Comparison of ENCODE assay signal across 8 mouse cellular contexts in genomic region chr4:136793320-136793719, GRCm38 (mm10). TPM values are rescaled to one million over a fixed set of nuclear protein-coding genes. Genes with fewer than 3 reads are reported as not detected.
DNase-seq lines count a peak whose midpoint lies in the region; ATAC-seq lines count a peak whose summit lies in the region.

No protein-coding gene starts in this region.

- no peak overlapping the region for H3K9ac ChIP-seq in midbrain, embryonic 11.5 days (ENCODE audit: low read length)
- no peak overlapping the region for H3K9ac ChIP-seq in hindbrain, embryonic 14.5 days

- ATAC-seq in midbrain, embryonic 11.5 days (ENCODE audit: low FRiP score): no peak
- ATAC-seq in hindbrain, embryonic 14.5 days (ENCODE audit: low FRiP score): peak; percentile 41; the same call in 1 of the 2 replicates

- H3K27me3 ChIP-seq in midbrain, embryonic 10.5 days (ENCODE audit: low read depth, poor library complexity, severe bottlenecking): no peaks in the 10 kb centered on the region
- no peaks in the 10 kb centered on the region for H3K27me3 ChIP-seq in midbrain, embryonic 11.5 days (ENCODE audit: control insufficient read depth, insufficient read depth, low read length)
- H3K27me3 ChIP-seq in hindbrain, embryonic 14.5 days (ENCODE audit: control insufficient read depth, insufficient read depth, low read length): no peaks in the 10 kb centered on the region

- H3K36me3 ChIP-seq in midbrain, embryonic 10.5 days: peaks cover 88% of the 10 kb centered on the region
- H3K36me3 ChIP-seq in midbrain, embryonic 11.5 days (ENCODE audit: control insufficient read depth, insufficient read depth, low read length): no peaks in the 10 kb centered on the region
- no peaks in the 10 kb centered on the region for H3K36me3 ChIP-seq in hindbrain, embryonic 14.5 days (replicated peaks; ENCODE audit: control insufficient read depth, insufficient read depth)

- H3K4me3 ChIP-seq in midbrain, embryonic 10.5 days: no peak overlapping the region
- H3K4me3 ChIP-seq in midbrain, embryonic 11.5 days (ENCODE audit: low read depth, low read length): no peak overlapping the region
- no peak overlapping the region for H3K4me3 ChIP-seq in hindbrain, embryonic 14.5 days (replicated peaks; ENCODE audit: low read length)

- no peaks in the 10 kb centered on the region for H3K9me3 ChIP-seq in midbrain, embryonic 10.5 days (replicated peaks)
- no peaks in the 10 kb centered on the region for H3K9me3 ChIP-seq in midbrain, embryonic 11.5 days (ENCODE audit: control insufficient read depth, low read length)
- H3K9me3 ChIP-seq in hindbrain, embryonic 14.5 days (ENCODE audit: control insufficient read depth, low read length): no peaks in the 10 kb centered on the region

- H3K4me2 ChIP-seq in midbrain, embryonic 11.5 days: no peak overlapping the region
- no peak overlapping the region for H3K4me2 ChIP-seq in hindbrain, embryonic 14.5 days (replicated peaks)

- DNase-seq in midbrain, embryonic 10.5 days (ENCODE audit: low spot score): no peak
- no peak for DNase-seq in midbrain, embryonic 11.5 days (ENCODE audit: low spot score, missing footprints)
- DNase-seq in hindbrain, embryonic 14.5 days (ENCODE audit: low spot score): no peak
- peak; percentile 70 to 81 for DNase-seq in left cerebral cortex, postnatal 10 days (ENCODE audit: extremely low spot score in 1 of 2, low spot score in 2 of 2)
- peak; percentile 75 for DNase-seq in right cerebral cortex, postnatal 4 days
- no peak for DNase-seq in embryo, embryonic 11 days
- DNase-seq in heart, postnatal 14 days: no peak
- no peak for DNase-seq in gastrocnemius, postnatal 4 days (ENCODE audit: low spot score in 2 of 2)

- peaks cover 80% of the 10 kb centered on the region for H3K4me1 ChIP-seq in midbrain, embryonic 10.5 days
- peaks cover 15% of the 10 kb centered on the region for H3K4me1 ChIP-seq in midbrain, embryonic 11.5 days (ENCODE audit: control insufficient read depth, insufficient read depth, low read length)
- H3K4me1 ChIP-seq in hindbrain, embryonic 14.5 days (replicated peaks; ENCODE audit: control insufficient read depth, insufficient read depth, low read length): peaks cover 11% of the 10 kb centered on the region; the same call in 1 of the 2 replicates

- intact Hi-C loops in left cerebral cortex, postnatal 10 days (cut with DNase I): no loop called here
- intact Hi-C loops in heart, postnatal 14 days (cut with DNase I): no loop called here

- peak overlapping the region; percentile 52; the same call in 1 of the 2 replicates for H3K27ac ChIP-seq in midbrain, embryonic 10.5 days (replicated peaks)
- H3K27ac ChIP-seq in midbrain, embryonic 11.5 days (ENCODE audit: low read depth, low read length): no peak overlapping the region
- H3K27ac ChIP-seq in hindbrain, embryonic 14.5 days: no peak overlapping the region

- WGBS in midbrain, embryonic 10.5 days: 94% methylated on average over 11 of the region's 11 CpGs
- 90% methylated on average over 11 of the region's 11 CpGs for WGBS in midbrain, embryonic 11.5 days
- WGBS in hindbrain, embryonic 14.5 days: 56% methylated on average over 11 of the region's 11 CpGs

RNA-seq across cellular contexts. Expression of gene Ephb2, which starts 42.5 kb away (rescaled TPM):
- 15.6 and 20.9 TPM in 2 replicates for polyA plus RNA-seq in midbrain, embryonic 10.5 days (2016; fragmentation: Nextera tagmentation; extraction: Ambion mirVana)
- 28.8 and 33.7 TPM in 2 replicates for polyA plus RNA-seq in midbrain, embryonic 11.5 days (2014; fragmentation: Nextera tagmentation; extraction: Ambion mirVana)
- 26.6 and 28.1 TPM in 2 replicates for polyA plus RNA-seq in hindbrain, embryonic 14.5 days (2014; fragmentation: Nextera tagmentation; extraction: Ambion mirVana)
- total RNA-seq in left cerebral cortex, postnatal 10 days (2021): 10 to 100 TPM; 45.5 to 46.0 TPM
- 1 to 10 TPM in 1 of 2 experiments, under 1 TPM in 1; 0.81 to 1.1 TPM for total RNA-seq in heart, postnatal 14 days (2021)
- 10 to 100 TPM; 12.3 to 13.5 TPM for total RNA-seq in gastrocnemius, postnatal 4 days (2021)

Comparison
In these comparisons a context has a peak if more than half of its experiments do, and no peak if none do; other contexts are left out.
1. DNase-seq: peak in left cerebral cortex, postnatal 10 days (2 of 2) and right cerebral cortex, postnatal 4 days (single experiment); none in midbrain, embryonic 10.5 days (single experiment), midbrain, embryonic 11.5 days (single experiment), hindbrain, embryonic 14.5 days (single experiment), embryo, embryonic 11 days (single experiment), heart, postnatal 14 days (0 of 2) and gastrocnemius, postnatal 4 days (0 of 2).
2. RNA of gene Ephb2, which starts 42.5 kb away (total RNA-seq): 45.5 to 46.0 TPM in left cerebral cortex, postnatal 10 days and 12.3 to 13.5 TPM in gastrocnemius, postnatal 4 days; 0.81 to 1.1 TPM in heart, postnatal 14 days; every median in the first group is over 4 times any median in the second.